In the genomic region with DNA sequence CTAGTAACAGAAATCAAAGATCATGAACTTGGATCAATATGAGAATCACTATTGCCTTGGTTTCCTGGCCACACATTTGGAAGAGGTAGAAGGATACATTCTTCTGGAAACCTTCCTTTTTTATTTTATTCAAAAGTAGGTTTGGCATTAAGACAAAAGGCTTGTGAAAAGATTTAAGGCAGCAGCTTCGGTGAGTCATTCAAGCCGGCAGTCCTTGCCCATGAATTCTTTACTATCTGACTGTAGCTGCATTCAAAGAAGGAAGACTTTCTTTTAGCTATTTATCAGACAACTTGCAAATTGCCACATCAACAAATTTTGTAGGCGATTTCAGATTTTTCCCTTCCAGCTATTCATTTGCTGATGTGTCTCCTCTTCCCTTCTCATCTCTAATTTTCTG, we compare ENCODE assay signal across 23 mouse cellular contexts.
DNase-seq lines count a peak whose midpoint lies in the region; TF ChIP-seq lines count a peak whose summit lies in the region.
"Had no signal": no experiment of that assay in that cellular context is flagged by ENCODE, and none has a peak within 500 bp of the region (broad histone marks: within the 10 kb centered on the region; RNA-seq: fewer than 3 reads in every experiment).

No protein-coding gene starts in this region.

- DNase-seq in adrenal gland, adult 8-10 months, result peak; percentile 3
- no peak for DNase-seq in adrenal gland, postnatal 10 days
- DNase-seq in left cerebral cortex, adult 18-20 months (ENCODE audit: low spot score in 2 of 2), result peak; percentile 6 to 14
- no peak for DNase-seq in left cerebral cortex, adult 2 months (ENCODE audit: extremely low spot score in 1 of 2, low spot score in 2 of 2)
- DNase-seq in NIH3T3 (ENCODE audit: low read depth), result peak; percentile 10
- DNase-seq in right cerebral cortex, postnatal 10 days (ENCODE audit: low spot score in 2 of 2), result peak; percentile 18 to 20
- DNase-seq in heart, postnatal 10 days, result no peak
- DNase-seq in cerebellum, adult 9-10 months, result no peak
- DNase-seq: cerebellum, adult 2 months; gastrocnemius, postnatal 10 days; kidney, postnatal 25 days; liver, embryonic 13.5 days; lung, adult 2 months; lung, postnatal 14 days; thymus, adult 18-20 months; thymus, postnatal 36 days had no signal

- no peak for TF ChIP-seq CTCF in left cerebral cortex, adult 2 months (IDR thresholded peaks at IDR 0.05)

- intact Hi-C loops in left cerebral cortex, adult 2 months (cut with DNase I), result no loop called here
- intact Hi-C loops in heart, postnatal 10 days (cut with DNase I), result no loop called here

- no peak overlapping the region for H3K27ac ChIP-seq in left cerebral cortex, adult 2 months
- H3K27ac ChIP-seq: embryonic facial prominence, embryonic 15.5 days; forebrain, embryonic 10.5 days; heart, embryonic 10.5 days; layer of hippocampus, adult 2 months; liver, embryonic 13.5 days; midbrain, embryonic 12.5 days; neural tube, embryonic 15.5 days; stomach, embryonic 15.5 days had no signal

- no peak overlapping the region for H3K4me3 ChIP-seq in left cerebral cortex, adult 2 months
- H3K4me3 ChIP-seq: embryonic facial prominence, embryonic 15.5 days; forebrain, embryonic 10.5 days; heart, embryonic 10.5 days; layer of hippocampus, adult 2 months; liver, embryonic 13.5 days; midbrain, embryonic 12.5 days; neural tube, embryonic 15.5 days; stomach, embryonic 15.5 days had no signal

Comparison
In these comparisons a context has a peak if more than half of its experiments do, and no peak if none do; other contexts are left out.
1. DNase-seq: peak in adrenal gland, adult 8-10 months (single experiment), left cerebral cortex, adult 18-20 months (2 of 2), NIH3T3 (single experiment) and right cerebral cortex, postnatal 10 days (2 of 2); none in adrenal gland, postnatal 10 days (single experiment), left cerebral cortex, adult 2 months (0 of 2), heart, postnatal 10 days (0 of 2) and cerebellum, adult 9-10 months (single experiment).